Mouse (Mus musculus): ENCODE results near the gene Gcgr. TPM values are rescaled to one million over a fixed set of nuclear protein-coding genes. Genes with fewer than 3 reads are reported as not detected.
A peak's percentile ranks its signal among the peaks of the same experiment; 100 is the strongest.
"Not testable (repeated sequence)": the region's sequence is repeated elsewhere in the genome, so short reads cannot be mapped to it uniquely, and the experiment has no call there.

Gene Gcgr
- total RNA-seq, 1 experiment from 2014 or later, result 1.0 TPM

- peak; percentile 54 for DNase-seq
Measured at GRCm38 (mm10) chr11:120538485-120538884, 8.0 kb downstream of the Gcgr start.

- DNase-seq, result no peak
Measured at GRCm38 (mm10) chr11:120538955-120539284, 8.4 kb downstream of the Gcgr start.

- no peak for DNase-seq
Measured at GRCm38 (mm10) chr11:120539285-120540014, 9.0 kb downstream of the Gcgr start.

- DNase-seq, result peak; percentile 28
Measured at GRCm38 (mm10) chr11:120541907-120542306, 11.4 kb downstream of the Gcgr start.

- DNase-seq, result no peak
Measured at GRCm38 (mm10) chr11:120542376-120542775, 11.9 kb downstream of the Gcgr start.

- no peak for DNase-seq
Measured at GRCm38 (mm10) chr11:120545964-120546363, 15.5 kb downstream of the Gcgr start.

GRCm38 (mm10) chr11:120547469-120547868 is 17.0 kb downstream of the Gcgr start:
- DNase-seq, result no peak

GRCm38 (mm10) chr11:120548214-120548613 is 17.7 kb downstream of the Gcgr start:
- DNase-seq, result no peak

GRCm38 (mm10) chr11:120548786-120549167 is 18.3 kb downstream of the Gcgr start:
- DNase-seq, result no peak

GRCm38 (mm10) chr11:120549168-120549945 is 18.9 kb downstream of the Gcgr start, which contains the start of gene Mcrip1:
Gene Mcrip1 (minus strand): TSS chr11:120549727.
- DNase-seq, result peak; percentile 97

GRCm38 (mm10) chr11:120549986-120550809 is 19.7 kb downstream of the Gcgr start:
- DNase-seq, result no peak

- DNase-seq, result no peak
Measured at GRCm38 (mm10) chr11:120550810-120551440, 20.4 kb downstream of the Gcgr start, which contains the start of gene Ppp1r27. Gene Ppp1r27 (minus strand): TSS chr11:120551132.

GRCm38 (mm10) chr11:120552736-120553135 is 22.2 kb downstream of the Gcgr start:
- no peak for DNase-seq

GRCm38 (mm10) chr11:120554834-120555233 is 24.3 kb downstream of the Gcgr start:
- peak; percentile 57 for DNase-seq

- peak; percentile 53 for DNase-seq
Measured at GRCm38 (mm10) chr11:120555260-120555659, 24.8 kb downstream of the Gcgr start.

- DNase-seq, result not testable (repeated sequence)
Measured at GRCm38 (mm10) chr11:120558843-120559242, 28.3 kb downstream of the Gcgr start.

GRCm38 (mm10) chr11:120560952-120561728 is 30.6 kb downstream of the Gcgr start:
- DNase-seq, result no peak

GRCm38 (mm10) chr11:120562949-120563348 is 32.5 kb downstream of the Gcgr start:
- no peak for DNase-seq

- DNase-seq, result no peak
Measured at GRCm38 (mm10) chr11:120565114-120565513, 34.6 kb downstream of the Gcgr start.

GRCm38 (mm10) chr11:120568324-120568723 is 37.8 kb downstream of the Gcgr start:
- DNase-seq, result no peak

GRCm38 (mm10) chr11:120571122-120571521 is 40.6 kb downstream of the Gcgr start:
- DNase-seq, result no peak
